ENCODE assay signal across 9 mouse cellular contexts in genomic region chr5:124214516-124215145, GRCm38 (mm10). TPM values are rescaled to one million over a fixed set of nuclear protein-coding genes. Genes with fewer than 3 reads are reported as not detected.
DNase-seq lines count a peak whose midpoint lies in the region; ATAC-seq and TF ChIP-seq lines count a peak whose summit lies in the region.
"Had no signal": no experiment of that assay in that cellular context is flagged by ENCODE, and none has a peak within 500 bp of the region (broad histone marks: within the 10 kb centered on the region; RNA-seq: fewer than 3 reads in every experiment).

No protein-coding gene starts in this region.

- peak overlapping the region; percentile 50; the same call in 1 of the 2 replicates for H3K27ac ChIP-seq in hindbrain, embryonic 10.5 days
- H3K27ac ChIP-seq in hindbrain, postnatal 0 days = no peak overlapping the region
- peak overlapping the region; percentile 97 for H3K27ac ChIP-seq in heart, postnatal 0 days (ENCODE audit: low read depth)
- peak overlapping the region; percentile 28; the same call in 1 of the 2 replicates for H3K27ac ChIP-seq in neural tube, embryonic 15.5 days (replicated peaks)

- no peak for ATAC-seq in hindbrain, postnatal 0 days
- no peak for ATAC-seq in heart, postnatal 0 days (ENCODE audit: insufficient read depth, low read depth)
- no peak for ATAC-seq in neural tube, embryonic 15.5 days (ENCODE audit: low FRiP score)

- peaks cover 46% of the 10 kb centered on the region for H3K4me1 ChIP-seq in hindbrain, embryonic 10.5 days (replicated peaks)
- peaks cover 10% of the 10 kb centered on the region; the same call in 1 of the 2 replicates for H3K4me1 ChIP-seq in hindbrain, postnatal 0 days (ENCODE audit: insufficient read depth, low read length)
- peaks cover 76% of the 10 kb centered on the region for H3K4me1 ChIP-seq in heart, postnatal 0 days (ENCODE audit: control insufficient read depth, insufficient read depth)
- peaks cover 32% of the 10 kb centered on the region for H3K4me1 ChIP-seq in neural tube, embryonic 15.5 days

- no peak overlapping the region for H3K4me2 ChIP-seq in hindbrain, postnatal 0 days (ENCODE audit: low read depth, low read length)
- H3K4me2 ChIP-seq in heart, postnatal 0 days (ENCODE audit: low read depth, low read length) = no peak overlapping the region
- no peak overlapping the region for H3K4me2 ChIP-seq in neural tube, embryonic 15.5 days

- peaks cover 6% of the 10 kb centered on the region for H3K36me3 ChIP-seq in hindbrain, embryonic 10.5 days
- no peaks in the 10 kb centered on the region for H3K36me3 ChIP-seq in hindbrain, postnatal 0 days (ENCODE audit: insufficient read depth, low read length)
- H3K36me3 ChIP-seq in heart, postnatal 0 days (replicated peaks; ENCODE audit: control insufficient read depth, insufficient read depth, low read length) = no peaks in the 10 kb centered on the region
- H3K36me3 ChIP-seq in neural tube, embryonic 15.5 days = peaks cover 13% of the 10 kb centered on the region; the same call in 1 of the 2 replicates

- no peak for TF ChIP-seq EP300 in heart, postnatal 0 days (IDR thresholded peaks at IDR 0.05; ENCODE audit: low read depth)

- DNase-seq in hindbrain, embryonic 10.5 days (ENCODE audit: low spot score) = no peak
- DNase-seq in hindbrain, postnatal 0 days (ENCODE audit: low spot score) = no peak
- peak; percentile 59 to 61 for DNase-seq in CD8-positive naive resting alpha-beta T cell, adult 2 months (ENCODE audit: low read depth in 2 of 2, low spot score in 2 of 2)
- DNase-seq in heart, postnatal 0 days (ENCODE audit: low spot score) = no peak
- no peak for DNase-seq in ovary, postnatal 14 days (ENCODE audit: low spot score)
- no peak for DNase-seq in gastrocnemius, adult 18-20 months (ENCODE audit: low spot score)
- DNase-seq in right cerebral cortex, postnatal 25 days = no peak

- H3K27me3 ChIP-seq in hindbrain, embryonic 10.5 days (ENCODE audit: insufficient read depth, poor library complexity, severe bottlenecking) = no peaks in the 10 kb centered on the region
- H3K27me3 ChIP-seq in hindbrain, postnatal 0 days (ENCODE audit: insufficient read depth, low read length) = no peaks in the 10 kb centered on the region
- H3K27me3 ChIP-seq in heart, postnatal 0 days (ENCODE audit: control insufficient read depth, insufficient read depth, low read length) = no peaks in the 10 kb centered on the region
- no peaks in the 10 kb centered on the region for H3K27me3 ChIP-seq in neural tube, embryonic 15.5 days (replicated peaks)

- H3K9me3 ChIP-seq in hindbrain, embryonic 10.5 days = no peaks in the 10 kb centered on the region
- no peaks in the 10 kb centered on the region for H3K9me3 ChIP-seq in hindbrain, postnatal 0 days (ENCODE audit: low read length)
- no peaks in the 10 kb centered on the region for H3K9me3 ChIP-seq in heart, postnatal 0 days (replicated peaks; ENCODE audit: control insufficient read depth, low read length)
- no peaks in the 10 kb centered on the region for H3K9me3 ChIP-seq in neural tube, embryonic 15.5 days (replicated peaks)

- no peak overlapping the region for H3K9ac ChIP-seq in hindbrain, postnatal 0 days (replicated peaks; ENCODE audit: low read length)
- no peak overlapping the region for H3K9ac ChIP-seq in heart, postnatal 0 days (replicated peaks; ENCODE audit: low read depth, low read length)
- no peak overlapping the region for H3K9ac ChIP-seq in neural tube, embryonic 15.5 days (replicated peaks)

- 92% methylated on average over 14 of the region's 14 CpGs for WGBS in hindbrain, embryonic 10.5 days
- WGBS in hindbrain, postnatal 0 days = 87% methylated on average over 14 of the region's 14 CpGs
- WGBS in heart, postnatal 0 days = 65% methylated on average over 14 of the region's 14 CpGs
- 84% methylated on average over 14 of the region's 14 CpGs for WGBS in neural tube, embryonic 15.5 days

- H3K4me3 ChIP-seq in hindbrain, embryonic 10.5 days = no peak overlapping the region
- no peak overlapping the region for H3K4me3 ChIP-seq in hindbrain, postnatal 0 days (ENCODE audit: low read length)
- no peak overlapping the region for H3K4me3 ChIP-seq in heart, postnatal 0 days (ENCODE audit: low read depth, low read length)
- no peak overlapping the region for H3K4me3 ChIP-seq in neural tube, embryonic 15.5 days (replicated peaks)
- H3K4me3 ChIP-seq: myocyte had no signal

- no peak for TF ChIP-seq CTCF in hindbrain, postnatal 0 days (IDR thresholded peaks at IDR 0.05; ENCODE audit: low read depth)
- no peak for TF ChIP-seq CTCF in heart, postnatal 0 days (IDR thresholded peaks at IDR 0.05; ENCODE audit: low read depth)

RNA-seq across cellular contexts. Expression of gene Pitpnm2, which starts 34.9 kb away (rescaled TPM):
- polyA plus RNA-seq in hindbrain, embryonic 10.5 days (2016; fragmentation: Nextera tagmentation; extraction: Ambion mirVana) = 3.2 and 3.6 TPM in 2 replicates
- 43.9 and 44.1 TPM in 2 replicates for total RNA-seq in hindbrain, postnatal 0 days (2014; rRNA removed)
- polyA plus RNA-seq in hindbrain, postnatal 0 days (2015; fragmentation: Nextera tagmentation; extraction: Ambion mirVana) = 7.6 TPM in 2 replicates
- 17.1 and 28.6 TPM in 2 replicates for total RNA-seq in heart, postnatal 0 days (2014; rRNA removed; ENCODE audit: low replicate concordance)
- polyA plus RNA-seq in heart, postnatal 0 days (2015; fragmentation: Nextera tagmentation; extraction: Ambion mirVana) = 3.1 and 3.2 TPM in 2 replicates
- 8.9 and 9.4 TPM in 2 replicates for polyA plus RNA-seq in neural tube, embryonic 15.5 days (2015; fragmentation: Nextera tagmentation; extraction: Ambion mirVana)
- total RNA-seq in gastrocnemius, adult 18-20 months (2021) = 10 to 100 TPM; 19.6 to 20.9 TPM

Comparison
In these comparisons a context has a peak if more than half of its experiments do, and no peak if none do; other contexts are left out.
1. DNase-seq: peak in CD8-positive naive resting alpha-beta T cell, adult 2 months (2 of 2); none in hindbrain, embryonic 10.5 days (single experiment), hindbrain, postnatal 0 days (single experiment), heart, postnatal 0 days (single experiment), ovary, postnatal 14 days (single experiment), gastrocnemius, adult 18-20 months (single experiment) and right cerebral cortex, postnatal 25 days (single experiment).